Mouse (Mus musculus) intestine, postnatal 0 days (tissue): Measurements from ENCODE around the gene Letm1. TPM values are rescaled to one million over a fixed set of nuclear protein-coding genes. Genes with fewer than 3 reads are reported as not detected.
A peak's percentile ranks its signal among the peaks of the same experiment; 100 is the strongest.

Experiments
- ATAC-seq: fragments of 200-750 bp; cut with Nextera tagmentation; 2 replicates; pipeline ENCODE4 v1.8.0; 2017; ENCODE audit warnings: mild to moderate bottlenecking, moderate TSS enrichment, moderate library complexity
- H3K27ac ChIP-seq: fragments of 300-500 bp; sonication (generic); 2 replicates; pipeline ENCODE4 v1.5.1; 2014; ENCODE audit warnings: mild to moderate bottlenecking, low read depth, low read length, moderate library complexity
- H3K27me3 ChIP-seq: fragments of 300-500 bp; sonication (generic); replicated peaks from 2 replicates; pipeline ENCODE4 v1.6.1; 2014; ENCODE audit warnings: low read length, mixed read lengths; ENCODE audit not compliant: control insufficient read depth, insufficient read depth
- H3K36me3 ChIP-seq: fragments of 300-500 bp; sonication (generic); 2 replicates; pipeline ENCODE4 v1.6.1; 2014; ENCODE audit warnings: mild to moderate bottlenecking, moderate library complexity; ENCODE audit not compliant: control insufficient read depth, insufficient read depth
- H3K4me1 ChIP-seq: fragments of 300-500 bp; sonication (generic); replicated peaks from 2 replicates; pipeline ENCODE4 v1.6.1; 2014; ENCODE audit warnings: antibody characterized with exemption, low read length, mixed read lengths; ENCODE audit not compliant: control insufficient read depth, insufficient read depth
- H3K4me2 ChIP-seq: fragments of 300-500 bp; sonication (generic); replicated peaks from 2 replicates; pipeline ENCODE4 v1.6.1; 2014; ENCODE audit warnings: low read depth, mild to moderate bottlenecking, moderate library complexity
- H3K4me3 ChIP-seq: fragments of 300-500 bp; sonication (generic); 2 replicates; pipeline ENCODE4 v1.5.1; 2014; ENCODE audit warnings: low read depth, low read length
- H3K9ac ChIP-seq: fragments of 300-500 bp; sonication (generic); 2 replicates; pipeline ENCODE4 v1.6.1; 2014; ENCODE audit warnings: mild to moderate bottlenecking, low read depth, low read length
- H3K9me3 ChIP-seq: fragments of 300-500 bp; sonication (generic); 2 replicates; pipeline ENCODE4 v1.6.1; 2016; ENCODE audit warnings: mixed run types; ENCODE audit not compliant: control insufficient read depth
- CTCF ChIP-seq: sonication (generic); IDR thresholded peaks from 2 replicates; pipeline ENCODE4 v1.5.1; 2016; ENCODE audit warnings: low read depth, mild to moderate bottlenecking, control low read depth, antibody characterized with exemption, moderate library complexity
- WGBS: fragments of 180-500 bp; shearing (Covaris S2); extraction: QIAGEN DNeasy Blood & Tissue Kit; methylation state at CpG from one replicate; pipeline ENCODE4 v1.1.7; 2014; 5-methylcytosine and 5-hydroxymethylcytosine counted together
- polyA plus RNA-seq: library from polyadenylated mRNA; unstranded; fragments of >200 nt; fragmentation: Nextera tagmentation; extraction: Ambion mirVana; gene quantifications from 2 replicates; pipeline ENCODE4 v1.2.1, GENCODE M21; 2015

Letm1 gene
- polyA plus RNA-seq, 1 experiment from 2014 or later, result 40.9 TPM

DNA sequence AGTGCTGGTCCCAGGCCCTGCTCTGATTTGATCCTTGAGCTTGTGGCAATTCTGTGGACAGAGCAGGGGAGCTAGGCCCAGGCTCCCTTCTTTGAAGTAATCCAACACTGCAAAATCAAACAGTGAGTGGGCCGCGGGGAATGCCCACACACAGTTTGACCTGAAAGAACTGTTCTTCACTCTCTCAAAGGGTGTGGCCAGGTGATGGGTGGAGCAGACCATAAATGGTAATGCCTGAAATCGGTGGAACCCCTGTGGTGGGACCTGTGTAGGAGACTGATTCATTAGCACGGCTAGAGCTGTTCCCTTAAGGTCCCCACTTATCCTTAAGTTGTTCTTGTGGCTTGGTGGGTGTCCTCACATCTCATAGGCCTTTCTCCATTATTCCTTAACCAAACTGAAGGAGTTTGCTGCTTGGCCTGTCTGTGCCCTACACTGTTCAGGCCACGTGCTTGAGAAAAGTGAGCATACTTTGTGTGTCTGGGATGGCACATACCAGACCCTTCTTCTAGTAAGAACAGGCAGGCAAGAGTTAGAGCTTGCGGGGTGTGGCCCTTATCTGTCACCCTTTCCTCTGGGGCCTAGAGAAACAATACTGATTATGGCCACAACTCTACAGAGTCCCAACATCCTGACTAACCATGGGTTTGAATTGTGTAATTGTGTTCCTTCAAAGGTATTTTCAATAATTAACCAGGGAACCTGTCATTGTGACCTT is 33.5 kb upstream of the Letm1 start:
- no peaks in the 10 kb centered on the region; the same call in none of the 2 replicates for H3K4me1 ChIP-seq
- WGBS, result 43% methylated on average over 6 of the region's 6 CpGs
- no peaks in the 10 kb centered on the region for H3K27me3 ChIP-seq
- no peak overlapping the region for H3K9ac ChIP-seq
- TF ChIP-seq CTCF, result no peak
- no peaks in the 10 kb centered on the region for H3K36me3 ChIP-seq
- H3K4me3 ChIP-seq, result no peak overlapping the region
- no peak overlapping the region for H3K27ac ChIP-seq
- H3K4me2 ChIP-seq, result no peak overlapping the region
- ATAC-seq, result peak; percentile 32
- H3K9me3 ChIP-seq, result no peaks in the 10 kb centered on the region

GRCm38 (mm10) chr5:33811519-33811918 is 28.9 kb upstream of the Letm1 start:
- Histone ChIP-seq H3K4me1 (no peaks in the 10 kb centered on the region; the same call in 1 of the 2 replicates), H3K27me3 (no peaks in the 10 kb centered on the region)

DNA sequence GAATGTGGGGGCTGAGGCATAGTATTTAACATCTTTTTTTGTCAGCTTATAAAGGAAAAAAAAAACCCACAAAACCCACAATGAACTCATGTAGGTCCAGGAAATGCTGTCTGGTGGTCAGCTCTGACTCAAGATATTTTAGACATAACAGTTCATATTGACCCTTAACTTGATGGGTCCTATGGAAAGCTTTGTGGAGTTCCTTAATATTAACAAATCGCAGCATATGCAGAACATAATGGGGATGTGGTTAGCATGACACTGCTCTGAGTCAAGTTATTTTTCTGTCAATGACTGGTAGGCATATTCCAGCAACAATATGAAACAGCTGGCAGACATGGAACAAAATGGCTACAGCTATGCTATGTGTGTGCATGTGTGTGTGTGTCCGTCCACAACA is 20.7 kb upstream of the Letm1 start:
- no peak for ATAC-seq
- no peaks in the 10 kb centered on the region for H3K36me3 ChIP-seq
- H3K27me3 ChIP-seq, result no peaks in the 10 kb centered on the region
- WGBS, result 84% methylated on average over 2 of the region's 2 CpGs
- TF ChIP-seq CTCF, result no peak
- no peak overlapping the region for H3K4me3 ChIP-seq
- H3K4me1 ChIP-seq, result no peaks in the 10 kb centered on the region
- no peak overlapping the region for H3K4me2 ChIP-seq
- H3K27ac ChIP-seq, result no peak overlapping the region
- H3K9ac ChIP-seq, result no peak overlapping the region
- H3K9me3 ChIP-seq, result no peaks in the 10 kb centered on the region

More at GRCm38 (mm10) chr5:33811519-33811918, 28.9 kb upstream of the Letm1 start:
- no peak for ATAC-seq
- no peak overlapping the region for H3K4me2 ChIP-seq
- no peaks in the 10 kb centered on the region for H3K9me3 ChIP-seq
- H3K36me3 ChIP-seq, result no peaks in the 10 kb centered on the region
- H3K9ac ChIP-seq, result no peak overlapping the region
- TF ChIP-seq CTCF, result peak; percentile 38
- H3K4me3 ChIP-seq, result no peak overlapping the region
- WGBS, result 88% methylated on average over 4 of the region's 4 CpGs
- no peak overlapping the region for H3K27ac ChIP-seq

- H3K27ac ChIP-seq, result no peak overlapping the region
- ATAC-seq, result no peak
- H3K4me1 ChIP-seq, result no peaks in the 10 kb centered on the region
- 82% methylated on average over 5 of the region's 5 CpGs for WGBS
- H3K9ac ChIP-seq, result no peak overlapping the region
- no peak for TF ChIP-seq CTCF
- no peak overlapping the region for H3K4me2 ChIP-seq
- no peak overlapping the region for H3K4me3 ChIP-seq
- no peaks in the 10 kb centered on the region for H3K27me3 ChIP-seq
- no peaks in the 10 kb centered on the region for H3K9me3 ChIP-seq
- no peaks in the 10 kb centered on the region for H3K36me3 ChIP-seq
These were observed 9.5 kb upstream of the Letm1 start for GRCm38 (mm10) chr5:33791912-33792643.

DNA sequence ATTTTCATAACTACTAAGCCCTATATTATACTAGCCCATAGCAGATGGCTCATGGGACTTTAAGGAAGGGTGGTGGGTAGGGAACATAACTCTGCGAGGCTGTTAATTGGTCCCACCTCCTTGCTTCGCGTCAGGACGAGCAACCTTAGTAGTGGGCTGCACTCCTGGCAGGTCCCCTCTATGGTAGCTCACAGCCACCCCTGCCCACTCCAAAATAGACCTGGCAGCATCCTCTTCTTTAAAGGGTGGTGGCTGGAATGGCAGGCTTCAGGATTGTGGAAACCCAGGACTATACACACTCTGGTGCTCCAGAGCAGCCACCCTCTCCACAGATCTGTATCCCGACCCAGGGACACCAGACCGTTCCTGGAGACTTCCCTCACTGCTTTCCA is 378 bp upstream of the Letm1 start:
- peak overlapping the region; percentile 93 for H3K4me3 ChIP-seq
- TF ChIP-seq CTCF, result no peak
- peaks cover 5% of the 10 kb centered on the region for H3K4me1 ChIP-seq
- H3K27ac ChIP-seq, result no peak overlapping the region
- ATAC-seq, result peak; percentile 32
- 0 out of 2 replicates have a peak, but pooled peaks cover under 1% of the 10 kb centered on the region for H3K36me3 ChIP-seq
- H3K9ac ChIP-seq, result peak overlapping the region; percentile 77
- WGBS, result 3% methylated on average over 6 of the region's 6 CpGs
- H3K4me2 ChIP-seq, result peak overlapping the region; percentile 90
- no peaks in the 10 kb centered on the region for H3K9me3 ChIP-seq
- H3K27me3 ChIP-seq, result no peaks in the 10 kb centered on the region

DNA sequence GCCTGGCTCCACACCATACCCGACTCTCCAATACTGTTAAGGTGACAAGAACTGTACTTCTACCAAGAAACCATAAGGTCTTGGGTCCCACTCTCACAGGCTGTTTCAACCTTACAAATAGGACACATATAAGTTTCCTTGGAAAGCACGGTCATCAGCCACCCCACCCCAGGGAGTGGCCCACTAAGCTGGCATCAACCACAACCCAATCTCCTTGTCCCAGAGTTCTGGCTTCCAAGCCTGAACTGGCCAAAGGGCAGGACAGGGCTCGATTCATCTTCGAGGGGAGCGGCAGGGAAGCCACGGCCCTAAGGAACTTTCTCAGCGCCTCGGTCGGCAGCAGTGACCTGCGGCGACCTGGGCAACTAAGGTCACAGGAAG is 663 bp downstream of the Letm1 start:
- Histone ChIP-seq H3K4me1 (peaks cover 5% of the 10 kb centered on the region), H3K4me2 (peak overlapping the region; percentile 90), H3K4me3 (peak overlapping the region; percentile 93), H3K9ac (peak overlapping the region; percentile 77), H3K9me3 (no peaks in the 10 kb centered on the region), H3K36me3 (0 out of 2 replicates have a peak, but pooled peaks cover 8% of the 10 kb centered on the region), H3K27ac (peak overlapping the region; percentile 73), H3K27me3 (no peaks in the 10 kb centered on the region)
- TF ChIP-seq CTCF, result no peak
- WGBS, result 2% methylated on average over 11 of the region's 11 CpGs
- ATAC-seq, result peak; percentile 37; the same call in 1 of the 2 replicates
